Mouse (Mus musculus) hindbrain, embryonic 16.5 days (tissue): ENCODE data around the gene Crabp1. TPM values are rescaled to one million over a fixed set of nuclear protein-coding genes. Genes with fewer than 3 reads are reported as not detected.

Experiments used
- polyA plus RNA-seq: library from polyadenylated mRNA; unstranded; fragments of >200 nt; fragmentation: Nextera tagmentation; extraction: Ambion mirVana; gene quantifications from 2 replicates; pipeline ENCODE4 v1.2.1, GENCODE M21; 2015

The Crabp1 gene
- polyA plus RNA-seq, 1 experiment from 2014 or later = 225 TPM

Other genes with a start within 250 kb of the Crabp1 start
- 0.05 TPM in 1 of 2 replicates, not detected in the other for gene Sh2d7, start 225.8 kb upstream of the Crabp1 start, polyA plus RNA-seq
- gene Cib2, start 204.5 kb upstream of the Crabp1 start, polyA plus RNA-seq = 61.7 and 78.6 TPM in 2 replicates
- 164 and 191 TPM in 2 replicates for gene Idh3a, start 178.4 kb upstream of the Crabp1 start, polyA plus RNA-seq
- 48.7 and 59.8 TPM in 2 replicates for gene Acsbg1, start 102.9 kb upstream of the Crabp1 start, polyA plus RNA-seq
- 9.1 and 10.0 TPM in 2 replicates for gene Dnaja4, start 65.9 kb upstream of the Crabp1 start, polyA plus RNA-seq
- 90.1 and 93.3 TPM in 2 replicates for gene Wdr61, start 30.2 kb upstream of the Crabp1 start, polyA plus RNA-seq
- gene Ireb2, start 99.0 kb downstream of the Crabp1 start, polyA plus RNA-seq = 28.1 and 34.7 TPM in 2 replicates
- 1.9 and 2.2 TPM in 2 replicates for gene Hykk, start 152.5 kb downstream of the Crabp1 start, polyA plus RNA-seq
- 256 and 265 TPM in 2 replicates for gene Psma4, start 186.0 kb downstream of the Crabp1 start, polyA plus RNA-seq
- gene AY074887, start 186.2 kb downstream of the Crabp1 start, polyA plus RNA-seq = 0.86 and 0.90 TPM in 2 replicates
- 0.86 and 3.7 TPM in 2 replicates for gene Chrna5, start 216.1 kb downstream of the Crabp1 start, polyA plus RNA-seq